Mouse (Mus musculus) neutrophil, adult 5-6 weeks (primary cell): ENCODE measurements around the gene Nfkbil1. TPM values are rescaled to one million over a fixed set of nuclear protein-coding genes. Genes with fewer than 3 reads are reported as not detected.
A peak's percentile ranks its signal among the peaks of the same experiment; 100 is the strongest.

Source experiments
- ATAC-seq: fragments of 151-379, 151-347 bp; 2 replicates; pipeline ENCODE4 v1.8.0; 2017; ENCODE audit warnings: mild to moderate bottlenecking, moderate TSS enrichment; ENCODE audit not compliant: insufficient number of reproducible peaks, poor library complexity, low FRiP score, severe bottlenecking; ENCODE audit errors: extremely low read depth
- total RNA-seq: library from RNA; stranded (forward); fragments of 200-1000 nt; gene quantifications from 2 replicates; pipeline ENCODE4 v1.2.3, GENCODE M21; 2017

Nfkbil1 gene
- total RNA-seq, 1 experiment from 2014 or later, result 10.8 TPM

DNA sequence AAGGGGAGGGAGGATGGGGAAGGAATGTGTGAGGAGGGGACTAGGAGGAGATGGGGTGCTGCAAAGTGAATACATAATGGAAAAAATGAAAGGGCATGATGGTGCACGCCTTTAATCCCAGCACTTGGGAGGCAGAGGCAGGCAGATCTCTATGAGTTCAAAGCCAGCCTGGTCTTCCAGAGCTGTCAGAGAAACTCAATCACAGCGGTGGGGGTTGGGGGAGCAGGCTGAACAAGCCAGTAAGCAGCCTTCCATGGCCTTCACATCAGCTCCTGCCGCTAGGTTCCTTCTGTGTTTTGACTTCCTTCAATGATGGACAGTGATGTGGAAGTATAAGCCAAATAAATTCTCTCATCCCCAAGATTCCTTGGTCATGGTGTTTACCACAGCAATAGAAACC lies 19.7 kb upstream of the Nfkbil1 start:
- no peak for ATAC-seq

DNA sequence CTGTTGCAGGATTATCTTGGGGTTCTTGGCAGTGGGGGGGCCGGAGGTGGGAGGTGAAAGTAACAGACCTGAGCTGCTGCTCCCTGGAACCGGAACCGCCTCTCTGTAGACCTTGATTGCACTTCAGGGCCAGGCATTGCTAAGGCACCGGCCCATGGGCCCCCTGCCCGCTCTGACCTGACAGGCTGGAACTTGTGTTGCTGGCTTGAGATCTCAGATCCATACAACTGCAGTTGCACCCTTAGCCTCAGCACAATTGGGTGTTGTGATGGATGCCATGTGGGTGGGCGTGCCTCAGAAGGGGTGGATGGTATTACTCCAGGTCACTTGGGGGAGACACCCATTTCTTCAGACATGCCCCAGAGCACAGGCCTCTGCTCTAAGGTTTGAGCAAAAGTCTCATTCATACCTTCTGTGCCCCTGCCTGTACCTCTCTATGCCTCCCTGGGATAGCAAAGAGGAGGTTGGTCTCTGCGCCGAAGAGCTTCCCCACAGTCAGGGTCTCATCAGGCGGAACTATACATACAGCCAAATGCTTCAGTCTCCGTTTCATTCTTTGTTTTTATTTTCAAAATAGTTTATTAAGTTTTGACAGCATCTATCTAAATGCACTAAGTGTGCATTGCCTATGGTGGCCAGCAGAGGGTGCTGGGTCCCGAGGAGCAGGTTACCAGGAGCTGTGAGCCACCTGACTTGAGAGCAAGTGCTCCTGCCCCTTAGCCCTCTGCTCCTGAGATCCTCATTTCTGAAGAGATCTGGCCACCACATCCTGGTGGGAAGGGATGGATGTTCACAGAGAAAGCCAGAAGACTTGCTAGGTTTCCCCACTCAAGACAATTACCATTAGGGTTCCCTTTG lies 18.9 kb upstream of the Nfkbil1 start:
- ATAC-seq, result peak; percentile 34; the same call in 1 of the 2 replicates

DNA sequence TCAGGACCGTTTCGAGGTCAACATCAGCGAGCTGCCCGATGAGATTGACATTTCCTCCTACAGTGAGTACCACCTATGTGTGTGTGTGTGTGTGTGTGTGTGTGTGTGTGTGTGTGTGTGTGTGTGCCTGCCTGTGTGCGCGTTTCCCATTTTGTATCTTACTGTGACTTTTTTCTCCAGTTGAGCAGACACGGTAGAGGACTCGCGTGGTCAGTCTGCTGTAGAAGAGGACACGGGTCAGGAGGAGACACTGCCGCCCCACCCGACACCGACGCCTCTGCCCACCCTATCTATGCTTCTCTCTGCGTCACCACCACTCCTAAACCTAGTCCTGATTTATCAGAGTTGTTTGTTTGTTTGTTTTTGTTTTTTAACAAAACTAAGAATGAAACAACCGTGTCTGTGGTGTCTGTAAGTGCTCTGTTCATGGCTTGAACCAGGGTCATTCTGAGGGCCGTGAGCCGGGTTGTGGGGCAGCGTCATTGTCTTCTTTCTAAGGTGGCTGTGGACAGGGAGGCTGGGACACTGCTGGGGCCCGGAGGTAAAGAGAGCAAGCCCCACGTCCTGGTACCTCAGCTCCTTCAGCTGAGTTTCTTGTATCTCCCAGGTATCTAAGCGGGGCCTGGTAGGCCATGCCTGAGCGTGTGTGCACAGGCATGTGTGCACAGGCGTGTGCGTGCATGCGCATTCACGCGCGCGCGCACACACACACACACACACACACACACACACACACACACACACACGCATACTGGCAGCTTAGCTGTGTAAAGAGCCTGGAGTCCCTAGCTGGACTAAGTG lies 17.9 kb upstream of the Nfkbil1 start:
- no peak for ATAC-seq

DNA sequence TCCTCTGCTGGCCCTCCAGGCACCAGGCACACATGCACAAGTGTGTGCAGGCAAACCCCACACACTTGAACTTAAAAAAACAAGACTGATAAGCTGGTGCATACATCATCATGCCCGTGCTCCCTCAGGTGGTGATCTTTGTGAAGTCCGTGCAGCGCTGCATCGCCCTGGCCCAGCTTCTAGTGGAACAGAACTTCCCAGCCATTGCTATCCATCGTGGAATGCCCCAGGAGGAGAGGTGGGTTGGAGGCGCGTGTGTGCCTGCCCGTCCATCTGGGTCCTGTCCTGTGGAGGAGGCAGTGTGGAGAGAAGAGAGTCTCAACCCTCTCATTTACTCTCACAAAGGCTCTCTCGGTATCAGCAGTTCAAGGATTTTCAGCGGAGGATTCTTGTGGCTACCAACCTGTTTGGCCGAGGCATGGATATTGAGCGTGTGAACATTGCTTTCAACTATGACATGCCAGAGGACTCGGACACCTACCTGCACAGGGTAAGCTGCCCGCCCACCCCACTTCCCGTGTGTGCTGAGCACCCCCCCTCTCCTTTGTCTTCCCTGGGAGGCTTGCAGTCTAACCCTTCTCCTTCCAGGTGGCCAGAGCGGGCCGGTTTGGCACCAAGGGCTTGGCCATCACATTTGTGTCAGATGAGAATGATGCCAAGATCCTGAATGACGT lies 17.2 kb upstream of the Nfkbil1 start:
- no peak for ATAC-seq

DNA sequence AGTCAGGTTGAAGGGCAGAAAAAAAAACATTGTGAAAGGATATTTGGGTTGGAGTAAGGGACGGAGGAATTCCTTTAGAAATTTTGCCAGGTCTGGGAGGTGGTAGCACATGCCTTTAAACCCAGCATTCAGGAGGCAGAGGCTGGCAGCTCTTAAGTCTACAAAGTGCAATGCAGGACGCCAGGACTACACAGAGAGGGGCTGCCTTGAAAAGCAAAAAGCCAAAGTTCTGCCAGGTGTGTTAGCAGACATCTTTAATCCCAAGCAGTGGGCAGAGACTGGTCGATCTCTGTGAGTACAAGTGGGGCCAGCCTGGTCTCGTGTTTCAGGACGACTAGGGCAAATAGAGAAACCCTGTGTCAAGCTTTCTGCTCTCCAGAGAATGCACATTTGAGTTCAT lies 16.4 kb upstream of the Nfkbil1 start:
- ATAC-seq, result no peak

DNA sequence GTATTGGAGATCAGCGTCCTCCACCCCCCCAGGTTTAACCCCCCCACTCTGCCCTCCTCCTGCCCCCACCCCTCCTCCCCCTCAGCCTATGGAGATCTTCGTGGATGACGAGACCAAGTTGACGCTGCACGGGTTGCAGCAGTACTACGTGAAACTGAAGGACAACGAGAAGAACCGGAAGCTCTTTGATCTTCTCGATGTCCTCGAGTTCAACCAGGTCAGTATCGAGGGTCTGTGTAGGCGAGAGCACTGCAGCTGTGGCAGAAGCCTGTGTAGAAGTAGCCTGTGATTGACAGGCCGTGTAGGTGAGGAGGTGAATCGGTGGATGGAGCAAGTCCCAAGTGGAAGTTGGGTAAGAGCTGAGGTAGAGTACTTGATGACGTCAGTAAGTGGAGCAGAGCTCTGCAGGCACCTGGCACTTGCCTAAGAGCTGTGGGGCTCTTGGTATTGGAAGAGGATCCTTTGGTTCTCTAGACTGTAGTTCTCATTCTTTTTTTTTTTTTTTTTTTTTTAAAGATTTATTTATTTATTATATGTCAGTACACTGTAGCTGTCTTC lies 15.6 kb upstream of the Nfkbil1 start:
- ATAC-seq, result peak; percentile 85

DNA sequence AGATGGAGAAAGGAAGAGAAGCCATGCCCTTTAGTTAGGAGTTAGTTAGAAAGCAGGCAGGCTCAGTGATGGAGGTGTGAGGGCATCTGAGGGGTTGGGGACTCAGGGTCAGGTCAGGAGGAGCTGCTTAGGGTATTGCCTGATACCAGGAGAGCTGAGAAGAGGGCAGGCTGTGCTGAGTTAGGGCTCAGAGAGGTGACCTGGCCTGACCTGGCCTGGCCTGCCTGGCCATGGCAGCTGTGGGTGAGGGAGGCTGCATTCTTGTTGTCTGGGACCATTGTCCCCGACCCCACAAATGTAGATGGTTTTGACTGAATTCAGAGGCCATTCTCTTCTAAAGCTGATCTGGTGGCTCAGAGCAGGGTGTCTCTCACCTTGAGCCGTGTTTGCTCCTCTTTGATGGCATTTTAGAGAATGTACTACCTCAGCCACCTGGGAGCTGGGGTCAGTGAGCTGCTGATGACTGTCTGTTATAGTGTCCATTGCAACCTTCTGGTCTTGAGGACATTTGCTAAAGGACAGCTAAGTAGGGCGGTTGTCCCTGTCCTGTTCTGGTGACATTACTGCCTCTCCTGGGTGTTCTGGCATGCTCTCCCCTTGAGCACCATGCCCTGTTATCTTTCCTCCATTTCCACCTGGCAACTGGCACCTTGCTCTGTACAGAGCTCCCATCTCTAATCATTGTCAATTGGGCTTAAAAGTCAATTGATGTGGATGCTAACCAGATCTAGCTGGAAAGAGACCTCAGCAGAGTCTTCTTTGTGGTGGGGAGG lies 14.9 kb upstream of the Nfkbil1 start:
- ATAC-seq, result no peak

DNA sequence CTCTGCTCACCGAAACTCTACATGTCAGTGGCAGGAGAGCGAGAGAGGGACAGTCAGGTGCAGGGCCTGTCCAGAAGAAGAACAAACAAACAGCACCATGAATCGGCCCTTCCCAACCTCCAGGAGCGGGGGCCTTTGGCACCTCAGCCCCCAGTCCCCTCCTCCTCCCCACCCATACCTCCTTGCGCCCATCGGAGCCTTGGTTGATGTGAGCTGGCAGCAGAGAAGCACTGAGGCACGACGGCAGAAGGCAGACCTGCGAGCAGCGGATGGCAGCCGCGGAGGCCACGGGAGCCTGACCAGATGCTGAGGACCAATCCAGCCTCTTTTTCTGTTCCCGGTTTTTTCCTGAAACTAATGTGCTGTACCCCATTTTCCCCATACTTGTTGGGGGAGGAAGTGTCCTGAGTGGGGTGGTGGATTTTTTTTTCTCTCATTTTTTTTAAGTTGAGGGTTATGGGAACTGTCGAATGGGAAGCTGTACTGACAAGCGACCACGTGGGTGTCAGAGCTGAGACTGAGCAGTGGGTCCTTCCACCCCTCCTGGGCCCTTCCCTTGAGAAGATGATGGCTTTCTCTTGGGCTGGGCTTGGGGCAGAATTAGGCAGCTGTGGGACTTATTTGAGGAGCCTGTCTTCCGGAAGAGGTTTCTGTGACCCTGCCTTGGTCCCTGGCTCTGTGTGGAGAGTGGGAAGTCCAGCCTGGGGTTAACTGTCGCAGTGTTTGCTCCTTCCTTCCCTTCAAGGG lies 14.0 kb upstream of the Nfkbil1 start:
- ATAC-seq, result no peak

DNA sequence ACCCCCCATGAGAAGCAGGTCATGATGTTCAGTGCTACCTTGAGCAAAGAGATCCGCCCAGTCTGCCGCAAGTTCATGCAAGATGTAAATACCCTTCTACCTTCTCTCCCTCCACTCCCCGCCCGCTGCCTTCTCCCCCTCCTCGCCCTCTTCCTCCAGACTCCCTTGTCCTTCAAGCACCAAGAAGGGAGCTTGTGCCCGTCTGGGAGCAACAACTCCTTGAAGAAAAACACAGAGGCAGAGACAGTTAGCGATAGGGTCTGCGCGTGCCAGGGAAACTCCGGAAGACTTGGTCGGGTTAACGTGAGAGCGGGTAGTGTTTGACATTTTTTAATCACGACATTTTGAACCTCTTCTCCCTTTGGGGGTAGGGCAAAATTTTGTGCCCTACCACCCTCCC lies 13.4 kb upstream of the Nfkbil1 start:
- ATAC-seq, result no peak

DNA sequence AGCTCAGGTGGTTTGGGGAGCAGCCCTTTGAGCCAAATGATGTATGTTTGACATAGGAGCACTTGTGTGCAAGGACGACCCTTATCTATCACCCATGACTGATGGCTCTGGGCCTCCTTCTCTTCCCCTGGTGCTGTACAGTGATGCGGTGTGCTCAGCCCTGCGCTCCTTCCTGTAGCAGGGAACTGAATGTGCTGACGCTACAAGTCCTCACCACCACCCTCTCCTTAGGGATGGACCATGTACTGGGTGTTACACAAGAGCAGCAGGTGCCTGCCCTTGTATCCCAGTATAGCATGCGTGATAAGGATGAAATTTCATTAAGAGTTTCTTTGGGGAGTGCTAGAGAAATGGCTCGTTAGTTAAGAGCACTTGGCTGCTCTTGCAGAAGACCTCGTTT lies 11.6 kb upstream of the Nfkbil1 start:
- no peak for ATAC-seq

DNA sequence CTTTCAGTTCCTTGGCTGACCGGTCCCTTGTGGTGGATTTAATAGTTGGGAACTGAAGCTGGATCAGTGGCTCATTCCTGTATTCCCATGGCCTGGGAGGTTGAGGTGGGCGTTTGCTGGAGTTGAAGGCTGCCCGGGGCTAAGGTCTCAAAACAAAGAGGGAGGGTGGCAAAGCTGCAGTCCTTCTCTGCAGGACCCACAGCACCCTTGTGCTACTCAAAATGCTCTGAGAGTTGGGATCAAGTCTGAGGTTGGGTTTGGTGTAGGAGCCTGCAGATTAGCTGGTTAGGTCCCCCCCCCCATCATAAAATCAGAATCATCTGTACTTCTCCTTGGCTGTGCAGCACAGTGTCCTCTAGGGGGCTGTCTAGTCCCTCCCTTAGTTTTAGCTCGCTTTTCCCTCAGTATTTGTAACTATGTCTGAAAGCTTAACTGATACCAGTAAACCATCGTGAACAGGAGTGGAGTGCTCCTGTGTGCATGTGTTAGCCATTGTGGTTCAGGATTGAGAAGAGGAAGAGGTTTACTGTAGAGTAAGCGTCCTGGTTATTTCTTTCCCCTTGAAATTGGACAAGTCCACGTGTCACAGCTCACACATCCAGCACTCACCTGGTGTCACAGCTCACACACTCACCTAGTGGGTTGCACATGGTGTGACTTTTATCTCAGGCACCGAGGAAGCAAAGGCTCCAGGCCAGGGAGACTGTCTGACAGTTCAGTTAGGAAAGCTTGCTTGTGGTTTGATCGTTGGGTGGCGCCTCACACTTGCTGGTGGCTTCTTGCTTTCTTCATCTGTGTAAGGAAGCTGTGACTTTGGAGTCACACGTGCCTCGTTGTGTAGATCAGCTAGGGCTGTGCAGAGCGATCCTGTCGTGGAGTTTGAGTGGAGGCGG lies 10.4 kb upstream of the Nfkbil1 start:
- peak; percentile 28; the same call in 1 of the 2 replicates for ATAC-seq

DNA sequence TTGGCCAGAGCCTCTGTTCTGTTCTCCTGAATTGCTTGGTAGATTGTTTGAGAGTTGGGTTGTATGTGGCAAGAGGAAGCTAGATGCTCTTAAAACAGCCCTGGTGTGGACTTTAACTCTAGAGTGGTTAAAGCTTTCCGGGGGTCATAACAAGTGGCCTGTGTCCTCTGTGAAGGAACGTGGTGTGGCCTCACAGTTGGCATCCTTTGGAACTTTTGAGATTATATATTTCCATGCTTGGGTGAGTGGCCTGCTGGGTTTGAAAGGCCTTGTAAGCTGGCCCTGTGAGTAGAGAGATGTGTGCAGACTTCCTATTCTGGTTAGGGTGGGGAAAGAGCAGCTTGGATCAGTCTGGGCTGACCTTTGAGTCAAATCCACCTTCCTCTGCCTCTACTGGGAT lies 9.4 kb upstream of the Nfkbil1 start:
- ATAC-seq, result no peak

DNA sequence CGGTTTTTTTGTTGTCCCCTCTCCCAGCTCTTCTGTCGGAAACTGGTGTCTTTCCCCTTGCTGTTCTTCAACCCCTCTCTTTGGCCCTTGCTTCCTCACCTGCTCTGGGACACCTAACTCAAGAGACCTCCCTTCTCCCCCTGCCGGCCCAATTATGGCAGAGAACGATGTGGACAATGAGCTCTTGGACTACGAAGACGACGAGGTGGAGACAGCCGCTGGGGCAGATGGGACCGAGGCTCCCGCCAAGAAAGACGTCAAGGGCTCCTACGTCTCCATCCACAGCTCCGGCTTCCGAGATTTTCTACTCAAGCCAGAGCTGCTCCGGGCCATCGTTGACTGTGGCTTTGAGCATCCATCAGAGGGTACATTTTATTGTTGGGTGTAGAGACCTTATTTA lies 7.5 kb upstream of the Nfkbil1 start:
- no peak for ATAC-seq

DNA sequence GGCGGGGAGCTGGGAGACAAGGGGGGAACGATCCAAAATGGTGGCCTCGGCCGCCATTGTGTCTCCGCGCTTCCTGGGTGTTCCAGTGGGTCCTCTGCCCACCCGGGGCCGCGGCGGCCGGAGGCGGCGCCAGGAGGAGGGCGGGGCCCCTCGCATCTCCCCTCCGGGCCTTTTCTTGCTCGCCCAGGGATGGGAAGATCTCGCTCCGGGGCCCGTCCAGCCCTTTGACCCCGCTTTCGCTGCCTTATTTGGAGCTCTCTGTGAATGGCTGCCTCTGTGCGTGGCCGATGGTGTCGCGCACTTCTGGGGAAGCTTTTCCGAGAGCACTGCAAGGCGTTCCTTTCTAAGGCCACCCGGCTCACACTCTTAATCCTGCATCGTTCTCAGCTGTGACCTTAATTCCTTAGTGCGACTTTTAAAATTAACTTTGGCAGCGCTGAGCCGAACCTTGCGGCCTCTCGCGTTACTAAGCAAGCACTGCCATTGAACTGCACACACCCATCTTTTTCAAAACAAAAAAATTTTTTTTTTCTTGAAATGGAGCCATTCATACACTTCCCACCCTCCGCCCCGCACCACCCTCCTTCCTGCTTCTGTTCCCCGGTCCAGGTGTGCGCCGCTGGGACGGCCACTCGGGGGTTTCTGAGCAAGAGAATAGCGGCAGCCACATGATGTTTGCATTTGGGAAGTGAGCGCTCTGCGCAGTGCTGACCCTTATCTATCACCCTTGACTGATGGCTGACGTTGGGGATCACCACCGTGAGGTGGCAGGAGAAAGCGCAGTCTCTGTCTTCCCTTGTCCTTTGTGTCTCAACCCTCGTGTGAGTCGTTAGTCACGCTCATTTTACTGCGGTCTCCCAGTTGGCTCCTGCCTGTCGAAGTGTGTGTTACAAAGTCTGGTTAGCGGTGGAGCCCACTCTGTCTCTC lies 6.7 kb upstream of the Nfkbil1 start:
- ATAC-seq, result peak; percentile 43

DNA sequence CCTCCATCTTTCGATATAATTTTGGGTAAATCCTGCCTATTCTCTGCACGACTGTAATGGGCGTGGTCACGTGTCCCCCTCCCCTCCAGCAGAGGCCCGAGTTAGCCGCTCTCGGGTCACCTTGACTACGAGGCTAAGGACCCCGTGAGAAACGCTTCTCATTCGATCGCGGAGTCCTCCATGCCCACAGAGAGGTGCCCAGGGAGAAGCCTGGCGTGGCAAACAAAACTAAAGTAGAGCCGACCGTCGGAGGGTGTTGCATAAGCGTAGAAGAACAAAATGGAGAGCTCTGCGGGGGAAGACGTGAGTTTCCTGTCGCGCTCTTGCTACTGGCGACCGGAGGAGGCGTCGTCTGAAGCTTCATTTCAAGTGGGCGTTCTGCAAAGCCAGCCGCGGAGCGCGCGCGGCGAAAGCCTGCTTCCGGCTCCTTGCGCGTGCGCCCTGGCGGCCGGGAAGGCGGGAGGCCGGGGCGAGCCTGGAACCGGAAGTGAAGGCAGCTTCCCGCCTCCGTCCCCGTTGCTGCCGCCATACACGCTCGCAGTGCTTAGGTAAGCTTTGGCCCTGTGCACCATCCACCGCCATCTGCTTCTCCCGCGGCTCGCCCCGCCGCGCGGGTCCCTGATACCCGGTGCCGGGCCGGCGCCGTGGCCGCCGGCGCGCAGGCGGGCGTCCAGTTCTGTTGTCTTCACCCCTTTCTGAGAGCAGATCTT lies 5.9 kb upstream of the Nfkbil1 start, which contains the start of gene Ddx39b:
TSS of gene Ddx39b (plus strand) at position 442 of the 710 bp plus-strand sequence.
- ATAC-seq, result peak; percentile 65
